Mouse (Mus musculus) A20 (cell line): ENCODE results near the gene Socs1.

Experiments used
- DNase-seq: peaks from one replicate; pipeline ENCODE4 v3.0.0-alpha.2; 2011; ENCODE audit warnings: low read depth, low spot score

Socs1 gene

GRCm38 (mm10) chr16:10786782-10787547, 1.6 kb upstream of the Socs1 start:
- DNase-seq: no peak

GRCm38 (mm10) chr16:10786288-10786687, 952 bp upstream of the Socs1 start:
- DNase-seq: peak; percentile 92

DNA sequence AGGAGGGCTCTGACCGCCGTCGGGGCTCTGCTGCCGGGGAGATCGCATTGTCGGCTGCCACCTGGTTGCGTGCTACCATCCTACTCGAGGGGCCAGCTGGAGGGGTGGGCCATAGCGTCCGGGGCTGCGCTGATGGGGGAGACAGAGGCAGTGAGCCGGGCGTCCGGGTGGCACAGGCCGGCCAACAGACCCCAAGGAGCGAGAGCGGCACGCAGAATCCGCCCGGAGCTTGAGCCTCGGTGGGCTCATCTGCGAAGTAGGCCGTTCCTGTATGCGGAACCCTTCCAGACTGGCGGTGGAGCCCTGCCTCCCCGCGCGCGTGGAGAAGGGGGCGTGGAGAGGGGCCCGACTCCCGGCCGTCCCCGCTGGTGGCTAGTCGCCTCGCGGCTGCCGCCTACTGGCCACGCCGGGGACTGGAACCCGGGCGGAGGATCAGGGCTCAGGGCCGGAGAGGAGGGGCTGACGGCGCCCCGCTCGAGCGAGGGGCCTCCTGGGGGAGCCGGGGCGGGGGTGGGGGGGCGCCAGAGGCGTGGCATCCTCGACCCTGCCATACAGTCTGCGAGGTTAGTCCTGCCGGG, 454 bp downstream of the Socs1 start:
- peak; percentile 95 for DNase-seq

DNA sequence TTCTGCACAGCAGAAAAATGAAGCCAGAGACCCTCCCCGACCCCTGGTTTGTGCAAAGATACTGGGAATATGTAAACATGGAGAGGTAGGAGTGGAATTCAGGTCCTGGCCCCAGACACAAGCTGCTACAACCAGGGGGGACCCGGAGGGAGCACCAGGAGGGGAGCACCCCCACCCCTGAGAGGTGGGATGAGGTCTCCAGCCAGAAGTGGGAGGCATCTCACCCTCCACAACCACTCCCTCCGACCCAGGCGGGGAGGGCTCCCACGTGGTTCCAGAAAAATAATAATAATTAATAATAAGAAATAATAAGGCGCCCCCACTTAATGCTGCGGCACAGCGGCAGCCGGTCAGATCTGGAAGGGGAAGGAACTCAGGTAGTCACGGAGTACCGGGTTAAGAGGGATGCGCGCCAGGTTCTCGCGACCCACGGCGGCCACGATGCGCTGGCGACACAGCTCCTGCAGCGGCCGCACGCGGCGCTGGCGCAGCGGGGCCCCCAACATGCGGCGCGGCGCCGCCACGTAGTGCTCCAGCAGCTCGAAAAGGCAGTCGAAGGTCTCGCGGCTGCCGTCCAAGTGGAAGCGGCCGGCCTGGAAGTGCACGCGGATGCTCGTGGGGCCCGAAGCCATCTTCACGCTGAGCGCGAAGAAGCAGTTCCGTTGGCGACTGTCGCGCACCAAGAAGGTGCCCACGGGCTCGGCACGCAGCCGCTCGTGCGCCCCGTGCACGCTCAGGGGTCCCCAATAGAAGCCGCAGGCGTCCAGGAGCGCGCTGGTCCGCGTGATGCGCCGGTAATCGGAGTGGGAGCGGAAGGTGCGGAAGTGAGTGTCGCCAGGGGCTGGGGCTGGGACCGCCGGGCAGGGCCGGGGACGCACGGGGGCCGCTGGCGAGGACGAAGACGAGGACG, 1.2 kb downstream of the Socs1 start:
- peak; percentile 76 for DNase-seq

GRCm38 (mm10) chr16:10783451-10783850, 1.9 kb downstream of the Socs1 start:
- no peak for DNase-seq

- peak; percentile 55 for DNase-seq
These were observed 2.2 kb downstream of the Socs1 start for GRCm38 (mm10) chr16:10783152-10783434.

DNA sequence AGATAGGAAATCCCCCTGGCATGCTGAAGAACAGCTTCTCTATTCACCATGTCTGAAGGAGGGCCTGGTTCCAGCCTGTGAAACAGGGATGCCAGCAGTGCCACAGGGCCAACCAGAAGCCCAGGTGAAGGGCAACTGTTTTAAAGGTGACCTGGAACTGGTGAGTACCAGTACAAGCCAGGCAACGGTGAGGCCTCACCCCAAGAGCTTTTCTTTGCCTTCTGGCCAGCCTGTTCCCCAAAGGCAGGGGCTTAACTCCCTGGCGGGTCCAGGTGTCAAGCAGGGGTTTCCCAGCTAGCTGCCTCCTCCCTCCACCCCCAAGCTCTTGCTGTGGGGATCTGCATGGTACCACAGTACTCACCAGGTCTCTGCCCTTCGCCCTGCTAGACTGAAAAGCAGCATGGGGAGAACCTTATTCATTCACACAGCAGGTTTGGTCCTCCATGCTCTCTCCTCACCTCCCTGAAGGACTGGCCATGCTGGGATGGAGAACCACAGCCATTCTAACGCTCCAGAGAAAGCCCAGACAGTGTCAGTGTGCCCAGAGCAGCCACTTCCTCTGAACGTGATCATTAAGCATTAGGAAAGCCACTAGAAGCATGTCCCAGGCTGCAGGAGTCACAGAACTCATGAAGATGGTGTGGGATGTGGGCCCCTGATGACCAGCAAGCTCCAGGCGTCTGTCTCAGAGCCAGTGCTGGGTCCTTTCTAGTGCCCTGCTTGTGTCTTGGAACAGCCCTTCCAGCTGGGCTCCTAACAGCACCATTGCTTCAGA, 2.8 kb downstream of the Socs1 start:
- DNase-seq: peak; percentile 80

- no peak for DNase-seq
These were observed 3.4 kb downstream of the Socs1 start for GRCm38 (mm10) chr16:10781862-10782371.

GRCm38 (mm10) chr16:10780631-10781120, 4.7 kb downstream of the Socs1 start:
- no peak for DNase-seq

DNA sequence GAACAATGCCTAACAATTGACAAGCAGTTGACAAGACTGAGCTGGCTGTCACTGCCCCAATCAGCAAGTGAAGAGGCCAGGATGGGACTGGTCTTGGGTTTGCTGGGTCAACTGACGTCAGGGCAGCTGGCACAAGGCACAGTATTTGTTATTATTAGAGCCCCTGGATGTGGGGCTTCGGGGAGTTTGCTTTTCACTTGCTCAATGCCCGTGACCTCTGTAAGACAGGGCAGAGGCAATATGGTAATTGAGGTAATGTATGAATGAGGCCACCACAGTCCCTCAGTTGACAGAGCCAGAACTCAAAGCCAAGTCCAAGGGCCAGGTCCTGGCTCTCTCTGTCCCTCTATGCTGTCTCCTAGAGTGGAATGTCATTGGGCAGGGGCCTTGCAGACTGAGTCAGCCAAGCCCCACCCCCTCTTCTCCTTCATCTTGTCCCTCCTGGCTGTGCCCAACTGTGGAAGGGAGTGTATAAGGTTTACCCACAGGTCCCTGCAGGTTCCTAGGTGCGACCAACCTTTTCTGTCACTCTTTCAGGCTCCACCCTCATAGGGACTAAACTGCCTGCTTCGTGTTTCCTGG, 7.7 kb downstream of the Socs1 start:
- no peak for DNase-seq

DNA sequence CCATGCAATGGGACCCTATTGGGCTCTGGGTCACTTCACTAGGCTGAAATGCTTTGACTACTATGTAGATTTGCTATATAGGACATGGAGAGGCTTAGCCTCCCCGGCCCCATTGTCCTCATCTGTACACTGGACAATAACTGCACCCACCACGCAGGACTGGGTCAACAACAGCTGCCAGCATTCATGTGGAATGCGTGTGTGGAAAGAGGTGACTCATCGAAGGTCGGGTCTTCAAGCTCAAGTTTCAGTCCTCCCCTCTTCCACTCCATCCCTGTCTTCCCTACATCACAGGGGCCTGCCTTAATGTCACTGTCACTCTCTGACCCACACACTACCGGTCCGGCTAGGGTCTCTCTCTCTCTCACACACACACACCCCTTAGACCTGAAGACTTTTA, 9.0 kb downstream of the Socs1 start:
- DNase-seq: no peak

DNA sequence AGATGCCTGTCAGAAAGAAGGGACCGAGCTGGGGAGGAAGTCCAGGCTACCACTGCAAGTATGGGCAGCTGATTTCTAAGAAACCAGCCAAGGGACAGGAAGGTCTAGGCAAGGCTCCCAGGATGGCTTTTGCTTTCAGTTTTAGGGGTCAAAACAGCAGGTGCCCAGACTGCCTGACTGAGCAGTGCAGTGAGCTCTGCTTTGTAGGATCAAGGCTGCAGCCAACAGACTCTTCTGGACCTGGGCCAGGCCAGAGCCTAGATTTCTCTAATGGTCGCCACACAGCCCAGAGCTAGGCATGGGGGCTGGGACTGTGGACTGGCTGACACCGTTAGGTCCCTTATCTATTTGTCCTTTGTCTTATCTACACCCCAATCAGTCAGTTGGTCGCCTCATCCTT, 10.6 kb downstream of the Socs1 start:
- peak; percentile 34 for DNase-seq

DNA sequence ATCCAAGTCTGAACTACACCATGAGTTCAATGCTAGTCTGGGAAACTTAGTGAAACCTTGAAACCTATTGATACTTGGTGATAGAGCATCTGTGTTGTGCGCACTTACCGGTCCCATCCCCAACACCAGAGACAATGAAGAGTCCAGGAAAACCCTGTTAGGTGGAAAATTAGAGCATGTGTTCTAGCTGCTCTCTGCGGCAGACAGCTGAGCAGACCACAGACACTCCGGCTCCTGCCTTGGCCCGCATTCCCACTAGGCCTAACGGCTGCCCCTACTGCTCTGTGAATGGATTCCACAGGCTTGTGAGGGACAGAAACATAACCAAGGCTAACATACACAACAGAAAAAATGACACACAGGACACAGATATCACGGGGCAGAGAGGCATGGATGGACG, 11.8 kb downstream of the Socs1 start:
- DNase-seq: no peak

GRCm38 (mm10) chr16:10771769-10772510, 13.4 kb downstream of the Socs1 start:
- no peak for DNase-seq

GRCm38 (mm10) chr16:10770531-10771325, 14.6 kb downstream of the Socs1 start:
- DNase-seq: peak; percentile 56

GRCm38 (mm10) chr16:10769661-10770060, 15.7 kb downstream of the Socs1 start:
- DNase-seq: peak; percentile 66

DNA sequence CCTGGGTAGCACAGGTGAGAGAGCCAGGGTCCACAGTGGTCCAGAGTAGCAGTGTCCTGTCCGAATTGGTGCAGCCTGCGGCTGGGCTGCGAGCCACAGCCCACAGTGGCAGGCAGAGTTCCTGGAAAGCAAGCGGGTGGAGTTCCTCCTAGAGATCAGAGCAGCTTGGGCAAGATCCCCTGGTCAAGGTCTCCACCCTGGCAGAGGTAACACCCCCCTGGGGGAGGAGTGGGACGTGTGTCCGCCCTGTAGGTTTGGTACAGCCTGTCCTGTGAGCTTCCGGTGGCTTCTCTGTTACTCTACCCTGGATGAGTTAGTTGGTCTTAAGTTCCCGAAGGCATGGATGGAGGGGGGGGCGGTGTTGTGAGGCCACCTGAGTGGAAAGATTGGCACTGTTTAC, 16.5 kb downstream of the Socs1 start:
- DNase-seq: no peak

DNA sequence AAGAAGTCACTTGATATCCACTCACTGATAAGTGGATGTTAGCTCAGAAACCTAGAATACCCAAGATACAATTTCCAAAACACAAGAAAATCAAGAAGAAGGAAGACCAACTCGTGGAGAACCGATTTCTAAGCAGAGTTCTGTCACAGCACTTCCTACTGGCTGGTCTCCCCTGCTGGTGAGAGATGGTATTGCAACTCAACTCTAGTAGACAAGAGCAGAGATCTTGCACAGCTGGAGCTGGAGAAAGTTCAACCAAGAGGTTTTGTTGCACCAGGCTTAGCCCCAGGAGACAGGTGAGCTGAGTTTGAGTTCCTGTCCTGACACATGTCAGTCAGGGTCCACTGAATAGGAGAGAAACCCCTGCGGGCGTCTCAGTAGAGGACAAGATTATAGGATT, 18.2 kb downstream of the Socs1 start:
- peak; percentile 83 for DNase-seq

DNA sequence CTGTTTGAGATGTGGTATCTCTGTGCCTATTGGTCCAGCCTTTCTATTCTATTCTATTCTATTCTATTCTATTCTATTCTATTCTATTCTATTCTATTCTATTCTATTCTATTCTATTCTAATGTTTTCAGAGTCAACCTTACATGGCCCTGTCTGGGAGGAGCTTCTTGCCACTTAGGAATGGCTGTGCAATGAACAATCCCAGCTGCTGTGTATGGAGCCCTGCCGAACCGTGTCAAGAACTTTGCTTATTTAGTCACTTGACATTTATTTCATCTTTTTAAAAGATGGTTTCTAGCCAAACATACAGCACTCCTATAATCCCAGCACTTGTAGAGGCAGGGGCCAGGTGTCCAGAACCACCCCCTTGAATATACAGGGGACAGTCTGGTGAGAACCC, 21.0 kb downstream of the Socs1 start:
- no peak for DNase-seq
